Mouse (Mus musculus): ENCODE results near the gene Sike1.

Sike1 gene

GRCm38 (mm10) chr3:103020249-103020942, 24.9 kb downstream of the Sike1 start, which contains the start of gene Csde1:
Gene Csde1 (plus strand): TSS chr3:103020426.
- in situ Hi-C loops (cut with MboI; ENCODE audit: low pct_unique_long_range_greater_than_20kb in 1 of 2, low sequenced_read_pairs in 2 of 2, unreplicated experiment in 1 of 2): loop anchor here in 1 of 2 experiments (25.0 kb wide), 1 partner anchor 308 kb away; no protein-coding TSS in a partner anchor

- in situ Hi-C loops (cut with MboI; ENCODE audit: low pct_unique_long_range_greater_than_20kb in 1 of 2, low sequenced_read_pairs in 2 of 2, unreplicated experiment in 1 of 2): loop anchor here in 1 of 2 experiments (25.0 kb wide), 1 partner anchor 309 kb away; no protein-coding TSS in a partner anchor
Observed at GRCm38 (mm10) chr3:103020943-103021638, 25.6 kb downstream of the Sike1 start.

DNA sequence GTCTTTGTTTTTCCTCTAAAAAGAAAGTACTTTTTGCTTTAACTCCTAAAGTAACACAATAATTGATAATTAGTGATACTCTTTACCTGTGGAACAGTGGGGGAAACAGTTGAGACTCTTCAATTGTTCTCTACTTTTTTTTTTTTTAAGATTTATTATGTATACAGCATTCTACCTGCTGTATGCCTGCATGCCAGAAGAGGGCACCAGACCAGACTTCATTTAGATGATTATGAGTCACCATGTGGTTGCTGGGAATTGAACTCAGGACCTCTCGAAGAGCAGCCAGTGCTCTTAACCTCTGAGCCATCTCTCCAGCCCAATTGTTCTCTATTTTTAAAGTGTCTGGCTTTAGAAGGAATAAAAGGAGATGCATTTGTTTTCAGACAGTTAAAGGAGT, 30.7 kb downstream of the Sike1 start:
- in situ Hi-C loops (cut with MboI; ENCODE audit: low pct_unique_long_range_greater_than_20kb in 1 of 2, low sequenced_read_pairs in 2 of 2, unreplicated experiment in 1 of 2): no loop called here

GRCm38 (mm10) chr3:103040285-103040684, 44.8 kb downstream of the Sike1 start:
- in situ Hi-C loops (cut with MboI; ENCODE audit: low pct_unique_long_range_greater_than_20kb in 1 of 2, low sequenced_read_pairs in 2 of 2, unreplicated experiment in 1 of 2): no loop called here

GRCm38 (mm10) chr3:103040861-103041379, 45.4 kb downstream of the Sike1 start:
- in situ Hi-C loops (cut with MboI; ENCODE audit: low pct_unique_long_range_greater_than_20kb in 1 of 2, low sequenced_read_pairs in 2 of 2, unreplicated experiment in 1 of 2): no loop called here

DNA sequence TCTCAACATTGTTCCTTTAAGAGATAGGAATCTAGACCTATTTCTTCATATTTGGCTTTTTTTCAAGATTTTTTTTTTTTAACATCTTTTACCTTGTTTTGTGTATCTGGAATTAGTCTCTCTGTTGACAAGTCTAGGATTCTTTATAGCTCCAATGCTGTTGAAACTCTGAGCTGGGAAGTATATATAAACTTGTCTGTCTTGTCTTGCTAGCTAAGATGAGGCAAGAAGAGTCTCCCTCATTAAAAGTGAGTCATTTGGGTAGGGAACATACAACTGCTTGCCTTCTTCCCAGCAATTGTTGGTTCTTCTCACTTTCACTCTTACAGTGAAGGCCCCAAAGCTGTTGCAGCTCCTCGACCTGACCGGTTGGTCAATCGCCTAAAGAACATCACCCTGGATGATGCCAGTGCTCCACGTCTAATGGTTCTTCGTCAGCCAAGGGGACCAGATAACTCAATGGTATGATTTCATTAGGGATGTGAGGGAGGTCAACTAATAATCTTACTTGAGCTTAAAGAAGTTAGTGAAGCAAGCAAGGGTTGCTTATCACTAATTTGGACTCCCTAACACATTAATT, 60.6 kb downstream of the Sike1 start:
- in situ Hi-C loops (cut with MboI; ENCODE audit: low pct_unique_long_range_greater_than_20kb in 1 of 2, low sequenced_read_pairs in 2 of 2, unreplicated experiment in 1 of 2): loop anchor here in 1 of 2 experiments (10.0 kb wide), 1 partner anchor 109 kb away; no protein-coding TSS in a partner anchor

GRCm38 (mm10) chr3:103057752-103058151, 62.2 kb downstream of the Sike1 start:
- in situ Hi-C loops (cut with MboI; ENCODE audit: low pct_unique_long_range_greater_than_20kb in 1 of 2, low sequenced_read_pairs in 2 of 2, unreplicated experiment in 1 of 2): loop anchor here in 1 of 2 experiments (10.0 kb wide), 1 partner anchor 107 kb away; no protein-coding TSS in a partner anchor
